Mouse (Mus musculus) retina, embryonic 14.5 days (tissue): Measurements from ENCODE around the gene Tmem238l.

Experiments used
- DNase-seq: peaks from one replicate; pipeline ENCODE4 v3.0.0-alpha.2; 2015; ENCODE audit warnings: low spot score

The Tmem238l gene

DNA sequence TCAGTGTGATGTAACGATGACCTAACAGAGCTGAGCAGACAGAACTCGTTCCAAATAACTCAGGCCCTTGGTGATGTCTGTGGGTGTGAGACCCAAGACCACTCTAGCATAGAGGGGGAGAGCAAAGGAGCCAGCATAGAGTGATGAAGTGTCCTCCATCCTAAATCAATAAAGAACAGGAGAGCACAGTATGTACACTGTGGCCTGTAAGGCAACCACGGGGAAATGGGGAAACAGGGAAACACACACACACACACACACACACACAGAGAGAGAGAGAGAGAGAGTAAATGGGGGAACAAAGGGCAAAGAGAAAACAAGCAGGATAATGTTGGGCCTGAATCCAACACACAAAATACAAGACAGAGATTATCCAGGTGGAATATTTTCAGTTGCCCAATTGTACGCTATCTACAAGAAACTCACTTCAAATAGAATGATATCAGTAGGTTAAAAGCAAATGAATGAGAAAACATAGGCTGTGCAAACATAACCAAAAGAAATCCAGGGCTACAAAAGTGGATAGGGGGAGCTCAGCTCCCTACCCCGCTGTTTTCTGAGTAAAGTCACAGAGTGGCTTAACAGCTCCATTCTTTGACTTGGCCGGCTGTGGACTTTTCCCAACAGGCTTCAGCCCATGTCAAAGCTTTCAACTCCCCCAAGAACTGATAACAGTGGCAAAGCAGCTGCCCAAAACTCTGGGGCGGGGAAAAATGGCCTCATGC is 19.3 kb downstream of the Tmem238l start:
- no peak for DNase-seq

GRCm38 (mm10) chr11:66981336-66982115 is 25.1 kb downstream of the Tmem238l start:
- no peak for DNase-seq

DNA sequence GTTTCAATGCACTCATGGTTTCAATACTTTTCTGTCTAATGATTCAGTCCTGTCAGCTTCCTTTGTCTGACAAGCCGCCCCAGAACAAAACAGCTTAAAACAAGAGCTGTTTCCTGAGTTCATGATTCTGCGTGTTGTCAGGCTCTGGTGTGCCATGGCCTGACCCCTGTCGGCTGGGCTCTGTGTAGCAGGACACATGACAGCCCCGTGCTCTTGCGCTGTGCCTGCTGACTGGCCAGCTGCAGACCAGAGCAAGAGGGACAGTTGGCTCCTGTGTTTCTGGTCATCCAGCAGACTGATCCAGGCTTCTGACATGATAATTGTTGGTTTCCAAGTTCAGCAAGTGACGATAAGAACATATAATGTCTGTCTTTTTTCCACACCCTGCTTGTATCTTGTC is 26.4 kb downstream of the Tmem238l start:
- peak; percentile 77 for DNase-seq

DNA sequence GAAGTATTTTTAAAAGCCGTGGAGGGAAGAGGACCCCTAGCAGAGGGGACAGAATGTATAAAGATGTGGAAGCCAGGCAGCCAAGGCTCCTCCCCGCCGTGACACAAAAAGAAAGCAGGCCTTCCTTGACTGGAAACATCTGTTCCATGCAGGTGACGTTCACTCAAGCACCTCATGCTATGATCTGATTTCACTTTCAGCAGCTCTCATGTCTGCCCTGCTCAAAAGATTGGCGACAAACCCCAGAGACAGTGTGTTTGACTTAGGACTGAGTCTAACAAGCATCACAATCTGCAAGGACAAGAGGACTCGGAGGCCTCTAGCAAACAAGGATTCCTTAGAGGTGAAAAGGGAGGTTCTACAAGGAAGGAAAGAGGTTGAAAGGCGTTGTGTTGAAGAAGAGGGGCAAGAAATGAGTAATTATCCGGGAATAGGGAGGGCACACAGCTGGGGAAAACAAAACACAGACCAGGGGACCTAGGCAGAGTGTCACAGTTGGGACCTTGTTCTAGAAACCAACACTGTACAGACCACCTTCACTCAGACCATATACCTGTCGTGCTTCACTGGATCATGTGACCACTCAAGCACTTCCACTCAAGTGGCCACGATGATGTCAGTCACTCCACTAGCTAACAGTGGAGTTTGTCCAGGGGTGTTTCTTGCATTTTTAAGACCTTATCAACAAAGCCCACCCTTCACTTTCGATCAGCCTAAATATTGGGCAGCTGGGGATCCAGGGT is 27.2 kb downstream of the Tmem238l start:
- no peak for DNase-seq

DNA sequence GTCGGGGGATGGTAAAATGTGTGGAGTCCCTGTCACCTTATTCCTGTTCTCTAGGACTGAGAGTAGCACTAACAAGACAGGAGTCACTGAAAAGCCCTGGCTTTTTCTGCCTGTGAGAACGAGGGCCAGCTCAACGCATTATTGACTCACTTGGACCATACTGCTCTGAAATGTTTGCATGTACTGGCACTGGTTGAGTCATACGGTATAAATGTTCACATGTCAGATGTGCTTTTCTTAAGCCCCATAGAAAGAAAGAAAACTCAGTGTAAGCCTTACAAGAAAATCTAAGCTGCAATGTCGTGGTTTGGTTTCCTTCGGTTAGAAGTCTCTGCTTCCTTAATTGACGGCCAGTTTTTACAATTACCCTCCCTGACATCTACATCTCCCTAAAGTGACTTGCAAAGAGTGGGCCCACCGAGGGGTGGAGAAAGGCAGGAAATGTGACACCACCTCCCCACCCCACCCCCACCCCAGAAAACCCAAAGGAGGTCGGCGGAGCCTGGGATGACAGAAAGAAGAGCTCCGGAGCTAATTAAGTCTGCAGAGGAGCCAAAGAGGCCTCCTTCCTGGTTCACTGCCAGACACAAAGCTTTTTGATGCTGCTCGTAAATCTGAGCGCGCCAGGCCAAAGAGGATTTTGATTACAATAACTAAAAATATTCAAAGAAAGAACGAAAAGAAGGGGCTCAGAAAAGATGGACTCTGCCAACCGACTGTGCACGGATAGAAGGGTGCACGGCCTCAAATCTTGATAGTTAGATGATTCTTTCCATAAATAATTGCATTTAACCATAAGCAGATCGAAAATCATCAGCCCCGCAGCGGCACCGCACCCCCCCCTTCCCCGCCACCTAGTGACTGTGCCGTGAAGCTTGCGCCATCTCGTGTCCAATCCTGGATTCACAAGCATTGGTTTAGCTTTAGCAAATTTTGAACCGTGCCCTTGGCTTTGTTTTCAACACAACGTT is 28.0 kb downstream of the Tmem238l start:
- DNase-seq, result peak; percentile 90

- DNase-seq, result no peak
Observed at GRCm38 (mm10) chr11:66985136-66985702, 28.8 kb downstream of the Tmem238l start.

DNA sequence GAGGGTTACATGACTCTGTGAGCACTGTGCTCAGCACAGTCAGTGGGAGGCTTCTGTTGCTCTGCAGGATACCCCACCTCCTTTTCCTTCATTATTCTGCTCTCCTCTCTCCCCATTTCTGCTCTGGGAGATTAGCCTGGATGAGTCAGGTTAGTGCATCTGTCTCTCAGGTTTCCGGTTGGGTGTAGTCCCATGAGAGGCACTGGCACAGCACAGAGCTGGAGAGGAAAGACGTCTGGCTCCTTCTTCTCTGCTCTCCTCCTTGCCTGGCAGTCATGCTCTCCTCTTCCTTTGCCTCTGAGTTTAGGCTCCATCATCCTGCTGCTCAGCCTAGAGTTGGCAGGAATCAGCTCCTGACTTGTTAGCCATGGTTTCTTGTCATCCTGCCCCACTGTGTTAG is 35.7 kb downstream of the Tmem238l start:
- no peak for DNase-seq

DNA sequence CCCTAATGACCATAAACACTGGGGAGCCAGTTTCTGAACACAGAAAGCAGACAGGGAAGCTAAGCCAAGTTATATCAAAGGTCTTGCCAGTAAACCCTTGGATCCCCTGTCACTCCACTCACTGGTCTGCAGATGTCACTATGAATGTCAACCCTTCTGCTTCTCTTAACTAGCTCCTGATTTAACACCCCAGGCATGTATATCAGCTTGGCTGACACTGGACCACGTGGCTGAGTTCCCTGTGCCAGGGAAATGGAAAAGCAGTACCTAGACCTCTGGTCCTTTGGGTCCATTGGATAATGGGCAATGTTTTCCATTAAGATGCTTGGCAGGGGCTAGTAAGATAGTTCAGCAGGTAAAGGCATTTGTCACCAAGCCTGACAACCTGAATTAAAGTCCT is 37.2 kb downstream of the Tmem238l start:
- no peak for DNase-seq

GRCm38 (mm10) chr11:66996446-66996845 is 40.0 kb downstream of the Tmem238l start:
- no peak for DNase-seq

DNA sequence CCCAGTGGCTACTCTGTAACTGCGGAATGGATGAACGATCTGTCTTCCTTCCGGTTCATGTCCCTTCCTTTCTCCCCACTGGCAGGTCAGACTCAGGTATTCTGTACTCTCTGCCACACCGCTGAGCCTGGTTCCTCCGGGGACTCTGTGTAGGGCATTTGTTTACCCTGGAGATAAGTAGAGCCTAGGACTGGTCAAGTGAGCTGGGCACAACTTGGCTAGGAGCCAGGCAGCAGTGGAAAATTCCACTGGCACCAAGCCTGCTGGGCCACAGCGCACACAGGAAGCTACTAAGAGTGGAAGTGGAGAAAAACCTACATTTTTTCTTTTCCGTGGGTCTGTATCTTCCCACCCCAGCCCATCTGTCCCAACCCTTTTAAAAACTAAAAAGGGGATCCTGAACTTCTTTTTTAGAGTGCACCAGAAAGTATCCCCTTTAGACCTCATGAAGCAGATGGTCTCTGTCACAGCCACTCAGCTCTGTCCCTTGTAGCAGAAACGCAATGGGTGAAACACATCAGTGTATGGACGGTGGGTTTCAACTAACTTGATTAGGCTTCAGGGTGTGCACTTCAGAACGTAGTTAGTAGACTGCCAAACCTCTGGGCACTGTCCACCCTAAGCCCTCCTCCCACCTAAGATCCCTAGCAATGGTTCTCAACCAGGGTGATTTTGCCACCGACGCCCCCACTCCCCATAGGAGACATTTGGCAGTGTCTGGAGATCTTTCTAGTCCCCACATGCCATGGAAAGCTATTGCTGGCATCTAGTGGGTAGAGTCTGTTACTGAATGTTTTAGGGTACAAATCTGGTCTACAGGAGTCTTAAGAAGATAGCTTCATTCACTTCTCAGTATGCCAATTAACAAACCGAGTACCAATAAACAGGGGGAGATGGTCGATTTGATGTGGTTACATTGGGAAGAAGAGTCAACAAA is 42.3 kb downstream of the Tmem238l start:
- no peak for DNase-seq

DNA sequence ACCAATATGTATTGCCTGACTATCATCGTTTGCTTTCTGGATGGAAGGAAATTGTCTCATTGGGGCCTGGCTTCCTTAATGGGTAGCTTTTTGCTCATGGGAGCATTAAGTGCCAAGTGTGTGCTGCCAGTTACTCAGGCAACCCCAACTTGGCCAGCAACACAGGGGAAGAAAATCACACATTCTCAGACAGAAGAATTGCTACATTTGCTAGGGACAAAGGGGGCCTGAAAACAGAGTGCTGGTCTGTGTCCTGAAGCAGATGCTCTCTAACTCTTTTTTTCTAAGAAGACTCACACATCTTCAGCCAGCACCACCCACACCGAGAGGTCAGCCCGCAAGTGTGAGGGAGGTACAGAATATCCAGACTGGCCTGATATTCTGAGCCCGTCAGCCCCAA is 44.2 kb downstream of the Tmem238l start:
- no peak for DNase-seq

DNA sequence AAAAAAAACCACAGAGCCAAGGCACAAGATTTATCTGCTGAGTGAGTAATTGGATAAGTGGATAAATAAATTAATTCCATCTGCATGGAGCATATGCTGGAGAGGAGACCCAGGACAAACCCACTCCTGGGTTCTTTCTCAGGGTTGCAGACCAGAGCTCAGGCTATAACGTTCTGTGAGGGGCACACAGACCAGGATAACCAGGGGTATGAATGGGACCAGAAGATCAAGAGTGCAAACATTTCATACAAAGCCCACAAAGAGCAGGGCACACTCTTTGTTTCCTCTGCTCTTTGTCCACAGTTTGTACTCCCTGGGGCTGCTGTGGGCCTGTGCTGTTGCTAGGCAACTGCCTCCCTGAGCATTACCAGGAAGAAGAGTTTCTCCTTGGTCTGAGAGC is 45.3 kb downstream of the Tmem238l start:
- DNase-seq, result peak; percentile 50

GRCm38 (mm10) chr11:67002911-67003310 is 46.5 kb downstream of the Tmem238l start:
- no peak for DNase-seq

GRCm38 (mm10) chr11:67007961-67008360 is 51.5 kb downstream of the Tmem238l start:
- DNase-seq, result no peak

DNA sequence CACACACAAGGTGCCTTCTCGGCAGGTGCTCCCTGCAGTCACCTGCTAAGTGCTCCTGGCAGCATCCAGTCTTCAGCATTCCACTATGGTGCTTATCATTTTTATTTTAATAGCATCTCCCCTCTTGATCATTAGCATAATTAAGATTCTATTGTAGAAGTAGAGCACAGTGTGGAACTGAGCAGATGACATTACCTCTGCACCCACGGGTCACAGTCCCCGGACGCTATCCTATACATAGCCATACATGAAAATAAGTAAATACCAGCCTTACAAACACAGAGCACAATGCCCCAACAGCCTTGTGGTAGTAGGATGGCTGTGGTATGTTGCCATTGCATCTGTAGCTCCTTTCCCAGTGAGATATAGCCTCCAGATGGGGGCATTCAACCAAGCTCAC is 52.1 kb downstream of the Tmem238l start:
- DNase-seq, result no peak

DNA sequence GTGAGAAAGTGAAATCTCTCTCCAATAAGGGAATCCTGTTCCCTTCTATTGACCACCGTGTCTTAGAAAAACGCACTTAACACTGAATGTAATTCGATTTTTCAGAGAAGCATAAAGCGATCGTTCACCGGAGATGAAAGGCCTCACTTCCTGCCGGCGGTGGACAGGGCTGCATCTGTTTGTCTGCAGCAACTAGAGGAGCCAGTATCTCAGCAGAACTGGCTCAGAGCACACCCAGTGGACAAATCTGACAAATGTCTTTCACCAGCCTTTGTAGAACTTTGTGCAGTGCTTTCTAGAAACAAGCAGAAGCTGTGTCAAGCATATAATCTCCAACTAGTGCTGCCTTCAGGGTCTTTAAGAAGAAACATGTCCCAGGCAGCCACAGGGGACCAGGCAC is 54.0 kb downstream of the Tmem238l start:
- DNase-seq, result peak; percentile 59

GRCm38 (mm10) chr11:67011635-67012034 is 55.2 kb downstream of the Tmem238l start:
- no peak for DNase-seq
